Mouse (Mus musculus) stomach, postnatal 0 days (tissue): ENCODE measurements at regions not wholly inside any gene's neighbourhood (a gene's known extent, or its start where the extent isn't known, plus 50 kb on each side); places are given as distances from the start of the nearest gene placed in this dataset.

Experiments
- CTCF ChIP-seq: IDR thresholded peaks from 2 replicates; pipeline ENCODE4 v1.5.1; 2016; ENCODE audit warnings: antibody characterized with exemption, low read depth, mild to moderate bottlenecking, moderate library complexity
- EP300 ChIP-seq: optimal IDR thresholded peaks from 2 replicates; pipeline ENCODE3; 2016; ENCODE audit warnings: antibody characterized with exemption

DNA sequence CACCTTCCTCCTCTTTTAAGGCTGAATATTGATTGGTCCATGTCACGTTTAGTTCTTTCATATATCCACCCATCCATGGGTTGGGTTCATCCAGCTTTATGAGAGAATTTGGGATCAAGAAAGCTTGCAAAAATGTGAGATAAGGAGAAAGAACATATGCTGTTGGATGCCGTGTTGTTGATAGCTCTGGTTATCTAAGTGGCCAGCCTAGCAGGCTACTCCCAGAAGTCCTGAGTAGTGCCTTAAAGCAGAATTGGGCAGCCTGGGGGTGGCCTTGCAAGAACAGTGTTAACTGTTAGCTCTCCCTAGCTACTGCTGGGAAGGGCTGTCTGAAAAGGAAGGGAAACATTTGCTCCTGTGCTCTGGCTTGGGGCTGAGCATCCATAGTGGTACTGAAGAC is 100.8 kb upstream of the Fhl2 start:
- TF ChIP-seq CTCF: no peak
- TF ChIP-seq EP300: no peak
